Mouse (Mus musculus) adrenal gland, postnatal 10 days (tissue): ENCODE measurements around the gene Ttll11. TPM values are rescaled to one million over a fixed set of nuclear protein-coding genes. Genes with fewer than 3 reads are reported as not detected.

Source experiments
- DNase-seq: peaks from one replicate; pipeline ENCODE4 v3.0.0; 2021; ENCODE audit warnings: mixed read lengths
- total RNA-seq, 2 experiments: library from RNA; stranded (reverse); gene quantifications; 2 replicates each; pipeline ENCODE4 v1.2.3; 2021

Gene Ttll11
- total RNA-seq, 2 experiments from 2014 or later = 0.84 to 2.2 TPM

DNA sequence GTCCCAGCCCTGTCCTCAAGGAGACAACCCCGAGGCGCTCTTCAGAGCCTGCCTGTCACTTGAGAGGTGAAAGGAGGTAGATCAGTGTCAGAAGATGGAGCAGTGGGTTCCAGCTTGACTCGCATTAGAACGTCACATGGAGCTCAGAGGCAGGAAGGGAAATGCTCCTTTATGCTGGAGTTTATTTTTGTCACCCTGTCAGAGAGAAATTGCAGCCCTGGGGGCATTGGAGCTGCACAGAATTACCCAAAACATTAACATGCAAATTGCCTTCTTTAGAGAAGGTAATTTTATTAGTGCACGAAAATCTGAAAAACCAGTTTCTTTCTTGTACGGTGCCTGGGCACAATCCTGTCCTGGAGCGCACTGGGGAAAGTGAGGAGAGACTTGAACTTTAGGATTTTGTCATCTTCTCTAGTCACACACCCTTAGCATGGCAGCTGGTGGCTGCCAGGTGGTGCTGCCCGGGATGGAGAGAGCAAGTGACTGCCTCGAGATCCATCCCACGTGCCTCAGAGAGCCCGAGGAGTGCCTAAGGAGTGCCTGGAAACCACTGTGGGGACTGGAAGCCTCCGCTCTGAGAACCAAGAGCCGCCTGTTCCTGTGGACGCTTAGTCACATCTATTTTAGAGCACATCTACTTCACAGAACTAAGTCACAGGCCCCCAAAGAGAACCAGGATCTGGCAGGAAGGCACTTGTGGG, 211.7 kb downstream of the Ttll11 start:
- DNase-seq = no peak

DNA sequence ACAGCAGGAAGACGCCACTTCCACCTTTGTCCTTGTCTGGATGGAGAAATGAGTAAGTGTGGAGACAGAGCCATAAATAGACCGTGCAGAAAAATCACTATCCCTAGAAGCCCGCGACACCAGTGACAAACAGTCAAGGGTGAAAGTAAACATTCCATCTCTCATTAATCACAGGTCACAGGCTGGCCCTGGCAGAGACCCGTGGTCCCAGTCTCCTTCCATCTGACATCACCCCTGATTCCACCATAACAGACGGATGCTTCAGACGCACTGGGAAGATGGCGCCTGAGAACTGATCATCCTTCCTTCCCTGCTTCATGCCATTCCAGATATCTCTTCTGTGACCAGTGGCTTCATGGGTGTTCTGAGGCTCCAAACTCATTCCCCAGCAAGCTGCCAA, 215.4 kb downstream of the Ttll11 start:
- no peak for DNase-seq

DNA sequence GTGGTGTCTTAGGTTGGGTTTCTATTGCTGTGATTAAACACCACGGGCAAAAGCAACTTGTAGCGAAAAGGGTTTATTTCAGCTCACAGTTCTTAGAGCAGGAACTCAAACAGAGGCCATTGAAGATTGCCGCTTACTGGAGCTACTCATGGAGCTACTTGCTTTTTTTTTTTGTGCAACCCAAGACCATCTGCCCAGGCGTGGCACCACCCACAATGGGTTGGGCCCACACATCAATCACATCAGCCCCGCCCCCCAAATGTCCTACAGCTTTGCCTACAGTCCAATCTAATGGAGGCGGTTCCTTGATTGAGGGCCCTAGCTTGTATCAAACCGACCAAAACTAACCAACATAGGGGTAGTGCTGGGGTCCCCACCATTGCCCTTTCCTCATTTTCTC, 215.9 kb downstream of the Ttll11 start:
- no peak for DNase-seq

DNA sequence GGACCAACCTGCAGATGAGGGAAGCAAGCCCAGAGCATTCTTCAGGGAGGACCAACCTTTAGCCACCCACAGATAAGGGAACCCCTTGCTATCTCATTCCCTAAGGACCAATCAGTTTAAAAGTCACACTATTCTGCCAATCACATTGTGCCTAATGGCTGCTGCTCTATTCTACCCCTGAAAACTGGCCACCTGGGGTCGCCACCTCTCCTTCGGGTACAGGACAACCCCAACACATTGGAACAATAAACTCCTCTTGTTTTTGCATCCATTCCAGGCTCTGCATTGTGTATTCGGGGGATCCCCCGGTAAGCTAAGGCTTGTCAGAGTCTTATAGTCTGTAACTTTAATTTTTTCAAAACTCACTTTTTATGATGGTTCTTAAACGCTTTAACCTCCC, 218.3 kb downstream of the Ttll11 start:
- DNase-seq = no peak

DNA sequence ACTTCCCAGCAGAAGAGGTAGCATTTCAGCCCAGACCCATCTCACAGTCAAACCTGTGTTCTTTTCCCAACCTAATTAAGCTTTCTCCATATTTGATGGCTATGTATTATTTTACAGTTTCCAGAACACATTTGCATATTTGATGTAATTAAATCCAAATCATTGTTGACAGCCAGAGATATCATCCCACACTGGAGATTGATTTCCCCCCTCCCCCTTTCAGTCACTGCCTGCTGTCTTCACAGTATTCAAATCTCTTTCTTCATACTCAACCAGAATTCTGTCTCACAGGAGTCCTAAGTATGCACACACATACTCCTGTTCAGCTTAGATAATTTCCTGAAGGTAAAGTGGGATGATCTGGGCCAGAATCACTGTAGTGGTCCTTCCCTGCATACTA, 218.8 kb downstream of the Ttll11 start:
- no peak for DNase-seq

DNA sequence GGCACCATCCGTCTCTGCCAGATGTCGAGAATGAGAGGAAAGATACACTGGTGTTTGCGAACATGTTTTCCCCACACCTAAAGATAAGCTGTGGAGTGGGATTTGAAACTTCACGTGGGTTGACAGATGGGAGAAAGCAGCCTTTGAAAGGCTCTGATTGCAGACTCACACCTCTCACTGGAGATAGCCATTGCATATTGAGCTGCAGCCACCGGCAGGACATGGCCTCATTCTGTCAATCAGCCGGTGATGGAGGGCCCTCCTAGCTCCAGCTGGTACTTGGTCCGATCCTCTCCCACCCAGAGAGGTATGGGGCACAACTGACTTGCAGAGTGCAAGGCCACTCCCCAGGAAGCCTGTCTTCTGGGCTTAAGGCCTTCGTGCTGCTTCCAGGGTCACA, 219.4 kb downstream of the Ttll11 start:
- DNase-seq = no peak

DNA sequence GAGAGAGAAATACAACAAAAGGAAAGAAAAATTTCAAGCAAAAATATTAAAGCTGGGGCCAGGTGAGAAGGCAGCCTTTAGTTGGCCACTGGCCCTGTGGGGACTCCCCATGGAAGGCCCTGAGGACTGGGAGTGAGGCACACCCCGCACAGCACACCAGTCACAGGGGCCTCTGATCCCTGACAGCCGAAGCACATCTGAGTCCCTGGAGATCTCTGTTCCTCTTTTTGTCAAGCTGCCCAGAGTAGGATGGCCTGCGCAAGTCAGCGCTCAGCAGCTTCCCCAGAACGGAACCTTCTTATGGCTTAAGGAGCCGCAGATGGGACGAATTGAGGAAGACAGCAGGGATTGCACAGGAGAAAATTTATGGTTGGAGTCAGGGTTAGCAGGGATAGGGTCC, 223.2 kb downstream of the Ttll11 start:
- no peak for DNase-seq

DNA sequence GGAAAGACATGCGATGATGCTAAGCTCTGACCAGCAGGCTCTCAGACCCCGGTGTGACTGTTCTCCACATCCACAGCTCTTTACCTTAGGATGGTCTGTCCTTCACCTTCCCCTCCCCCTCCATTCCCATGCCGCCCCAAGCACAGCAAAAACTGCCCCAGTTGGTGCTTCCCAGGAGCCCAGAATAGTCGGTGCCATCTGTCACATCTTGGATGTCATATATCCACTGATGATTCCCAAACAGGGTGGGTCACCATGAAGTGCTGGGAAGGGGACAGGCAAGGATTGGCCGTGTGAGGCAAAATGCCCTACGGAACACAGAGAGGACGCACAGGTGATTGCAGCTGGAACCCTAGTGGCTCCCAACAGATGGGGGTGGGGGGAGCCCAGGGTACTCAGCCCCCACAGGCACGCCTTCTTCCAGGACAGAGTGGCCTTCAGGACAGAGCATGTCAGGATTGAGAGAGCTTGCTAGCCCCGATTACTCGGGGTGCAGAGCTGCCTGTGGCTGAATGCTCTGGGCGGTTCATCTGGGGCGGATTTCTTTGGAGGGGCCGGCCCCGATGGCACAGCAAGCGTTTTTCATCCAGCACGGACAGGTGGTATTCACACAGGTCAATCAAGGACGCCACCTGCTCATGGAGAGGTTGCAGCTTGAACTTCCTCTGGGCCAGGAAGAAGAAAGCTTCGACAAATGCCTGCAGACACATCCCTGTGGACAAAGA, 227.8 kb downstream of the Ttll11 start:
- no peak for DNase-seq

DNA sequence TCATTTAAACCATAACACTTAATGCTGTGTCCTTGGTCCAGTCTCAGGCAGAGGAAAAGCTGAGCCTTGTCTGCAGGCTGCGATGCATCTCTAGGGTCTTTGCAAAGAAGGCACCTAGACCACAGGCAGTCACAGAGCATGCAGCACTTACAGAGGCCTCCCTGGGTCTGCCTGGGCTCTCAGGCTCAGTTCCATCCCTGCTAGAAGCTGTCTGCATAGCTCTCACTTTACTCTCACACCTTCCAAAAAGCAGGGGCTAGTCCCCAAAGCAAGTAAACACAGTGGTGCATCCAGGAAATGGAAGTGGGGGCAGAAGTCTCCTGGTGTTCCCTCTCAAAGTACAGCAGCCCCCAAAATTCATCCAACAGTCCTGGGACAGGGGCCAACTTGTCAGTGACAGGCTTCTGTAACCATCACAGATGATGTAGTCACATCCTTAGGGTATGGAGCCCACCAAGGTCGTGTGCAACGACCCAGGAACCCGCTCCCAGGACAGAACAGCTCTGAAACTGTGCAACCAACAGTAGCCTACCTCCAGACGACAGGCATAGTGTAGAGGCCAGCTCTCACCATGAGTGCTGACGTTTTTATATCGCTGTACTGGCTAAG, 229.1 kb downstream of the Ttll11 start:
- no peak for DNase-seq

DNA sequence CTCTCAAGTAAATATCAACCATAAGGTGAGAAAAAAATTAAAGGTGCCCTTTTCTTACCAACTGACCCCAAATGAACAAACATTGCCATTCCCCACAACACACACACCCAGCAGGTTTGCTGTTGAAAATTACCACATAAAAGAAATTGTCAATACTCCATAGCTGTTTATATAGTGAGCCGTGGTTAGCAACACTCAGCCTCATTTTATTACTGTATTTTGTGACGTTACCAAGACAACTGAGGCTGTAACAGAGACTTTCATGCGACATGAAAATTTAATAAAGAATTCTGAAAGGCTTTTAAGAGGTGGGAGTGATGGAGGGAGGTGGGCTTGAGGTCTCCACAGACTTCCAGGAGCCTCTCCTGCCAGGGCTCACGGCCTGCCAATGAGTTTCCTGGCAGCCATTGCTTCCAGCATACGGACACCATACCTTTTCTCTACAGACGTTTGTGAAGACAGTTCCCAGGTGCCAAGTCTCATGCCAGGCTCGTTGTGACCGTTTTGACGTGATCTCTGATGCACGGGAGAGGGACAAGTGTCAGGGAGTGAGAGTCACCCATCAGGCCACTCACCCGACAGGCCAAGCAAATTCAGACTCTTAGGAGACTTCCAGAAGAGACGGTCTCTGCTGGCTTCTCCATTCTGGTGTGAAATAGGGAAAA, 232.2 kb downstream of the Ttll11 start:
- no peak for DNase-seq

DNA sequence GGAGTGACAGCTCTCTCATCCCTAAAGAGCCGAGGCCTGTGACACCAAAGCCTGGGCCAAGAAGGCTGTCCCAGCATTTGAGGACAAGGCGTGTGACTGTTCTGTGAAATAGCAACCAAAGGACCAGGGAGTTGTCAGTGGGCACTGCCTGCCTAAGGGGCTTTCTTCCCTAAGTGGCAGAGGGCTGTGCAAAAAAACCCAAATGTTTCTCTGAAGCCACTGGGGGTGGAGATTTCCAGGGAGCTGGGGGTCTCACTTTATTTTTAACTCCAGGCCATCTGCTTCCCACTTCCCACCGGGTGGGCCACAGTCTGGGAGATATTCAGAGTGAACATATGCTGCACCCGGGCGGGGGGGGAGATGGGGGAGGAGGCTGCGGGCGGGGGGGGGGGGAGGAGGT, 233.1 kb downstream of the Ttll11 start:
- DNase-seq = no peak

DNA sequence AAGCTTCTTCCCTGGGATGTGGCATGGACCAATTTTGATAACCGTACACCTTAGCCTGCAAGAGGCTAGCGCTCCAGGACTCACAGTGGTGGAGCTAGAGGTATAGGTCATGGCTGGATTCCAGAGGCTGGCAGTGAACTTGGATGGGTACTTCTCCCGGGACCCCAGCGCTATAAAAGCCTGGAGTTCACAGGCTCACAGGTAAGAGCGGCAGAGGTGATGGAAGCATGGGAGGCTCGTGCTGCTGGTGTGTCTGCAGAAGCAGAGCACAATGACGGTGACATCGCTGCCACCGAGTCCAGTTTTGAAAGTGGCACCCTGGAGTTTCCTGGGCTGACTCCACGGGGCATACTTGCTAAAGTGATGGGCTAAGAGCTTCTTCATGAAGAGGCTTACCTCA, 233.8 kb downstream of the Ttll11 start:
- no peak for DNase-seq

DNA sequence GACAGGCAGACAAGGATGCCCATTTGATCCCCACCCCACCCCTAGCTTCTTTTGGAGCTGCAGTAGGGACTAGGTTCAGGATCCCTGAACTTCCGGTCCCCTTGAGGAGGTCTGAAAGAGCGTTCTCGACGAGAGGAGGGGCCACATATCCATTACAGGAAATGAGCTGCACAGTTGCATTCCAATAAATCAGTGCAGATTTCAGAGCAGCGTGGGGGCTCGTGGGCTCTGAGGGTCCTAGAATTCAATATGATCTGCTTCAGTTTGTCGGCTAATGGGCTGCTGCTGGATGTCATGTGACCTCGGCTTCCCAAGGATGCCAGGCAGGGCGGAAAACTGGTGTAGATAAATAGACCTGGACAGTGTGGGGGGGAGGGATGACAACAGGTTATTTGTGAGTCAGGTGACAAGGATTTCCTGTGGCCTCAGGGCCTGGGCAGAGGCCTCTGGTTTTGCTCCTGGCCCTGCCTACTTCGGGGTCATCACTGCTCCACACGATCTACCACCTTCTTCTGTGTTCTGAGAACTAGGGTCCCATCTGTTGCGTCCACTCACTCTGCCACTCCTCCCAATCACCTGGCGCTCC, 240.0 kb downstream of the Ttll11 start:
- DNase-seq = no peak

DNA sequence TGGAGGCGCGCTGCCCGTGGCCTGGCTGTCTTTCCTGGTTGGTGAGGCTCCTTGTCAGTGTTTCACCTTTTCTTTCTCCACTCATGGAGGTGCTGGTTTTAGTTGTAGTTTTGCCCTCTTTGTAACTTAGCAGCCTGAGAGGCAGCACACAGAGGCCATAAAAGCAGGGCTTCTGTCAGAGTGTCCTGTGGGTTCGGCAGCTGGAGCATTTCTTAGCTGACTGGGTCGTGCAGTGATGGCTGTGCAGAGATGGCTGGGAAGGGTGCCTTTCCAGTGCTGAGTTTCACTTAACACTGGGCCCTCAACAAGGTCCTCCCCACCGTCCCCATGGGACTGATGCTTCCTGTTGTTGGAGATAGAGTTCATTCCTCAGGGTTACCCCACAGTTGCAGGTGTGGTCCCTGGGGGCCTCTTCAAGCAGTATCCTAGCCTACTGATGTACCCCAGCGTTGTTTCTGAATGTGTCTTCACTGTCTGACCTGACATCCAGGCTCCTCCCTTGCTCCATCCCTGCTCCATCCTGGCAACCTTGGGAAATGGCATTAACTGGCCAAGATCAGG, 242.2 kb downstream of the Ttll11 start:
- no peak for DNase-seq

DNA sequence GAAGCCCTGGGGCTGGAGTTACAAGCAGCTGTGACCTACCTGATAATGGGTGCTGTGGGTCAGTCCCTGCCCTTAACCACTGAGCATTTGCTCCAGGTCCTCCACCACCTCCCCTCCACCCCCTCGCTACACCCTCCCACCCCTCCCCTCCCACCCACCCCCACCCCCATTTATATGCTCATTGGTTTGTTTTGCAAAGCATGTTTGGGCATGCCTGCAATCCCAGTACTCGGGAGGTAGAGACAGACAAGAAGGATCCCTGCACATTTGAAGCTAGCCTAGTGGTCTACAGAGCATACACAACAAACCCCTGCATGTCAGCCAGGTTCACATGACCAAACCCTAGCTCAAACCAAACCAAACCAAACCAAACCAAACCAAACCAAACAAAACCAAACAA, 243.7 kb downstream of the Ttll11 start:
- DNase-seq = no peak

DNA sequence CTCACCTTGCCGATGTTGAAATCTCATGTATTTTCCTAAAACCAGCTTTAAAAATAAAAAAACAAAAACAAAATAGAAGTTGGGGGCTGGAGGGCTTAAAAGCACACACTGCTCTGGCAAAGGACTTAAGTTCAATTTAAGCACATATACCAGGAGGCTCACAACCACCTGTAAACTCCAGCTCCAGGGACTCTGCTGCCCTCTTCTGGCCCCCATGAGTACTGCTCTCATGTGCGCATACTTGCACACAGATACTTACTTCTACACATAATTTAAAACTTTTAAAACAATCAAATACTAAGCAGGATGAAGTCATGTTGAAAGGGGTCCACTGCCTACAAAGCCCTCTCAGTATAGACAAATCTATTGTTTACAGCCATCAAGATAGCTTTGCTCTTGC, 244.7 kb downstream of the Ttll11 start:
- DNase-seq = no peak

DNA sequence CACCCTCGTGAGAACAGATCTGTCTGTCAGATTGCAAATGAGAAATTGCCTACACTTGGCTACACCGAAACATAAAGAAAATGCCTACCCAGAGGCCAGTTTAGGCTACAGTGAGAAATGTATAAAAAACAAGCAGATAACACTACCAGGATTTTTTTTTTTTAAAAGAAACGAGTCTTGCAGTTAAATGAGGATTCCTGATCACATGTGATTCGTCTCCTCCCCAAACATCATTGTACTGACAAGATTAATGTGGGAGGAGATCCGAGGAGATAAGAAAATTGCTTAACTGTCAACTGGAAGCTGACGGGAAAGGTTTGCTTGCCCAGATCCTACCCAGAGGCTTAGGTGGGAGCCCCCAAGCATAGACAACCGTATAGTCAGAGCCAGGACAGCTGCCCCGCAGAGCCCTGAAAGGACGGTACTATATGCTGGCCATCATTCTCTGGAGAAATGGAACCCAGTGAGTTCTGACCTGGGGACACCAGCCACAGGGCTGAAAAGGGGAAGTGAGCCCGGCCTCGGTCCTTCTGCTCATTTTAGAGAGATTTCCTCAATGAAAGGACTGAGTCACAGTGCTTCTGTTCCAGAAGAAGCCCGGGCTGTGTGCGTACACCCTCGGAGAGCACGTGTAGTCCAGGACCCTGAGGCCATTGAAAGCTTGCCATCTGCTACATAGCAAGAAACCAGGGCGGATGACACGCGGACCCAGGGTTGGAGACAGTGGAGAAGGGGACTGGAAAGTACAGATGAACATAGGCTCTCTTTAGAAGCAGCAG, 247.9 kb downstream of the Ttll11 start:
- peak; percentile 19 for DNase-seq

DNA sequence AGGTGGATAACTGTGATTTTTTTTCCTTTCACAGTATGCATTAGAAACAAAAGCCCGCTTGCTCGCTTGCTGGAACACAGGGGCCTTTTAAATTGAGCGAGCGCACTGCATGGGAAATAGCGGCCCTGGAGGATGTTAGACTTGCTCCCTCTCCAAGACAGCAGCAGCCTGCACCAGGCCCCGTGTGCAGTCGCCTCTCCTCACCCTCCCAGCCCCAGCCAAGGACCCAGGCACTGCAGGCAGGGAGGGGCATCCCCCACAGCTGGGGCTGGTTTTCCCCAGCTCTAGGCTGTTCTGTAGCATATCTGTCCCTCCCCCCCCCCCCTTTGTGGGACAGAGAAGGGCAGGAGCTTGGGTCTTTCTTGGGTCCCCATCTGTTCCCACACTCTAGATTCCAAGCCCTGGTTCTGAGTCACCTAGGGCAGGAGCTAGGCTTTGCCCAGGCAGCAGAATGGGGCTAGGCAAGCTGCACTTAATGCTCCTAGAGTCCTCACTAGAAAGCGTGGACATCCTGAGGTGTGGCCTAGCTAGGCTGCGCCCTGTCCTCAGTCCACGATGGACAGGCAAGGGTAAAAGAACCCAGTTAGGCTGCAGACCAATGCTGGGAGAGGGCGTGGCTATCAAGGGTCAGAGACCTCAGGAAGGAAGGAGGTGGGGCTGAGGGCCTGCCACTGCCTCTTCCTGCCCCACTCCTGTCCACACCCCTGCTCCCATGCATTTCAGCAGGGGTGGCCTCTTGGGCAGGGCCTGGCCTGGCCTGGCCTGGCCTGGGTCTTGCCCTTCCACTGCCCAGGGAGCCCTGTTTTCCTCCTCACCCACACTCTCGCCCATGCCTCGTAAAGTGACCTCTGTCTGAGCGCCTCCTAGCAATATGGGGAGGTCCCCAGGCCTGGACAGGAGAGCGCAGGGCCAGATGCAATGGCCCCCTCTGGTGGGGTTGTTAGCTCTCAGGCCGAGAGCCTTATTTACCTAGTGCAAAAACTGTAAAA, 250.3 kb downstream of the Ttll11 start:
- peak; percentile 67 for DNase-seq

DNA sequence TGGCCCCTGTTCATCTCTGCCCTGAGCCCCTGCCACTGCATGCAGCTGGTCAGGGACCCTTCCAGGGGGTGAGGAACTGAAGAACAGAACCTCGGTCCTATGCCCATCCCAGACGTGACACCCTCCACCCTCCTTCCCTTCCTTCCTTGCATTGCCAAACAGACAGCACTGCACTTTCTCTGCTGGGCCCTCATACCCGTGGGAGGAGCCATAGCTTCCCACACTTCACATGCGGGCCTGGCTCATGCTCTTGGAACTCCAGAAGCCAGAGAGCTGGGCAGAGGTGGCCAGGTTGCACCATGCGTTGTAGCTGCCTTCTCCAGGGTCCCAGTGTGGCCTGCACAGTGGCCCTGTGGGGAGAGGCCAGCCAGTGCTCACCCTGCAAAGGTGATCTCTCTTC, 251.1 kb downstream of the Ttll11 start:
- peak; percentile 50 for DNase-seq

DNA sequence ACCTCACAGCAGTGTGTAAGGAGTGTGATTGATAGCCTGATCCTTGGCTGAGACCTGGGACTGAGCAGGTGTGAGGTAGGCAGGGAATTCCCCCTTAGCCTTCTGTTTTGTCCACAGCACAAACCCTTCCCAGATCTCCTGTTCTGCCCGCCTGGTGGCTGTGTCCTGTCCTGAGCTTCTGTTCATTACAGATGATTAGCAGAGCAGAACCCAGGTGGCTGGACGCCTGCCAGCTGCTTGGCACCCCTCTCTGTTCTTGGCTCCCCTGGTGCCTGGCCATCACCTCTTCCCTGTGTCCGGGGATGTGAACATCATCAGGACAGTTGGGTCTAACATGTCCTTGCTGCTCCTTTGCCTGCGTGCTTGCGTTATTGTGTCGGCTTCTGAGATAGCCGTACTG, 256.0 kb downstream of the Ttll11 start:
- no peak for DNase-seq
